8 mouse cellular contexts compared by ENCODE assay signal in the genomic region with DNA sequence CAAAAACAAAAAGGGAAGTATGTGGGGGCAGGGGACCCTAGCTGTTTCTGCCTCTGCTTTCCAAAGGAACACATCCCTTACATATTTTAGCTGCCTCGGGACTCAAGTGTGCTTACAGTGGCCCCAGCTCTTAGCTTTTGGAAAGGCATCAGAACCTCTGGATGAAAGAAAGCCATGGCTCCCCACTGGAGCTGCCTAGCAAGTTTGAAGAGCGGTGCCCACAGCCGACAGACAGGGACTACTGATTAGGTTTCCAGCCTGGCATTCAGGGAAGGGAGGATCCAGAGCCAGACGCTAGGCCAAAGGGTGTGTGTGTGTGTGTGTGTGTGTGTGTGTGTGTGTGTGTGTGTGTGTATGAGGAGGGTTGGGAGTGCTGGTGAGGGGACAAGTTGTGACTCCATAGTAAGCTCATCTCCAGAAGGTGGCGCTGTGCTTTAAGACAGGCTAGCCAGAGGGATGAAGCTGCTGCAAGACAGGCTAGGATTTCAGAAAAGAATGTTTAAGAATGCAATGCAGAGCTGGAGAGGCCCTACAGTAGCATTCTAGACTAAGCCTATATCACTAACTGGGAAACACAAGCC.
DNase-seq lines count a peak whose midpoint lies in the region; ATAC-seq and TF ChIP-seq lines count a peak whose summit lies in the region.

No protein-coding gene starts in this region.

- peak; percentile 71 for DNase-seq in CH12.LX (ENCODE audit: extremely low read depth)
- DNase-seq in brain, embryonic 18.5 days (ENCODE audit: low read depth, low spot score) = peak; percentile 79
- DNase-seq in fat pad, adult 2 months (ENCODE audit: extremely low read depth, low read depth, low spot score) = peak; percentile 5
- DNase-seq in kidney, postnatal 25 days = peak; percentile 83 to 94
- peak; percentile 61 for DNase-seq in testis, postnatal 14 days (ENCODE audit: low spot score)

- no peak overlapping the region for H3K9ac ChIP-seq in CH12.LX (ENCODE audit: insufficient read depth, low read depth)
- H3K9ac ChIP-seq in heart, embryonic 16.5 days (ENCODE audit: low read length) = no peak overlapping the region
- H3K9ac ChIP-seq in liver, embryonic 12.5 days = no peak overlapping the region
- no peak overlapping the region for H3K9ac ChIP-seq in neural tube, embryonic 13.5 days

- dilution Hi-C loops in CH12.LX (cut with MboI; ENCODE audit: extremely low pct_ligation_motif_present, extremely low pct_unique_long_range_greater_than_20kb, low sequenced_read_pairs) = no loop called here

- in situ Hi-C loops in CH12.LX (cut with MboI; ENCODE audit: low pct_ligation_motif_present, low pct_unique_long_range_greater_than_20kb, low sequenced_read_pairs) = no loop called here

- H3K4me2 ChIP-seq in CH12.LX (ENCODE audit: insufficient read depth, low read depth, poor library complexity, severe bottlenecking) = no peak overlapping the region
- H3K4me2 ChIP-seq in heart, embryonic 16.5 days (ENCODE audit: low read depth, low read length) = no peak overlapping the region
- H3K4me2 ChIP-seq in liver, embryonic 12.5 days = no peak overlapping the region
- H3K4me2 ChIP-seq in neural tube, embryonic 13.5 days = no peak overlapping the region

- H3K27ac ChIP-seq in CH12.LX (ENCODE audit: insufficient read depth, low read depth) = no peak overlapping the region
- no peak overlapping the region for H3K27ac ChIP-seq in heart, embryonic 16.5 days (ENCODE audit: low read length)
- no peak overlapping the region for H3K27ac ChIP-seq in liver, embryonic 12.5 days
- H3K27ac ChIP-seq in neural tube, embryonic 13.5 days (replicated peaks) = no peak overlapping the region

- no peak overlapping the region for H3K4me3 ChIP-seq in CH12.LX (replicated peaks in 1 of 3; ENCODE audit: low read depth in 2 of 3, low read length in 2 of 3, poor library complexity in 1 of 3)
- no peak overlapping the region for H3K4me3 ChIP-seq in heart, embryonic 16.5 days (ENCODE audit: low read length)
- no peak overlapping the region for H3K4me3 ChIP-seq in liver, embryonic 12.5 days
- no peak overlapping the region for H3K4me3 ChIP-seq in neural tube, embryonic 13.5 days

- ATAC-seq in heart, embryonic 16.5 days (replicated peaks; ENCODE audit: extremely low read depth, insufficient read depth, low FRiP score) = peak; percentile 67
- ATAC-seq in liver, embryonic 12.5 days = 0 out of 2 replicates have a peak, but pooled peaks have one; percentile 46
- ATAC-seq in neural tube, embryonic 13.5 days (ENCODE audit: low read depth) = peak; percentile 75

- peak; percentile 27 to 64 for TF ChIP-seq CTCF in CH12.LX (conservative IDR thresholded peaks at IDR 0.05 in 1 of 2, IDR thresholded peaks at IDR 0.05 in 1 of 2; ENCODE audit: low read depth in 2 of 2, low read length in 2 of 2)

- WGBS in heart, embryonic 16.5 days = 13% methylated on average over 5 of the region's 5 CpGs
- WGBS in liver, embryonic 12.5 days (ENCODE audit: insufficient replicate concordance) = 28% methylated on average over 5 of the region's 5 CpGs
- 17% methylated on average over 5 of the region's 5 CpGs for WGBS in neural tube, embryonic 13.5 days

- H3K36me3 ChIP-seq in CH12.LX (replicated peaks in 1 of 2; ENCODE audit: control insufficient read depth in 1 of 2, insufficient read depth in 1 of 2, low read length in 1 of 2) = no peaks in the 10 kb centered on the region
- H3K36me3 ChIP-seq in heart, embryonic 16.5 days (ENCODE audit: control insufficient read depth, insufficient read depth) = no peaks in the 10 kb centered on the region
- H3K36me3 ChIP-seq in liver, embryonic 12.5 days = no peaks in the 10 kb centered on the region
- H3K36me3 ChIP-seq in neural tube, embryonic 13.5 days = no peaks in the 10 kb centered on the region

- no peaks in the 10 kb centered on the region for H3K27me3 ChIP-seq in CH12.LX (replicated peaks)
- H3K27me3 ChIP-seq in heart, embryonic 16.5 days (ENCODE audit: control insufficient read depth, insufficient read depth, low read length) = no peaks in the 10 kb centered on the region
- H3K27me3 ChIP-seq in liver, embryonic 12.5 days (replicated peaks) = no peaks in the 10 kb centered on the region
- H3K27me3 ChIP-seq in neural tube, embryonic 13.5 days = no peaks in the 10 kb centered on the region

- no peaks in the 10 kb centered on the region for H3K79me2 ChIP-seq in CH12.LX (replicated peaks; ENCODE audit: control insufficient read depth, extremely low read depth, insufficient read depth, poor library complexity, severe bottlenecking)

- TF ChIP-seq RAD21 in CH12.LX (IDR thresholded peaks at IDR 0.05; ENCODE audit: low read depth, low read length) = peak; percentile 57

- no peak for TF ChIP-seq POLR2A in CH12.LX (IDR thresholded peaks at IDR 0.05; ENCODE audit: low read depth, low read length)

- H3K4me1 ChIP-seq in CH12.LX (ENCODE audit: control insufficient read depth in 1 of 2, insufficient read depth in 2 of 2) = no peaks in the 10 kb centered on the region
- H3K4me1 ChIP-seq in heart, embryonic 16.5 days (ENCODE audit: control insufficient read depth, insufficient read depth, low read length) = peaks cover 6% of the 10 kb centered on the region
- 0 out of 2 replicates have a peak, but pooled peaks cover 7% of the 10 kb centered on the region for H3K4me1 ChIP-seq in liver, embryonic 12.5 days
- peaks cover 23% of the 10 kb centered on the region; the same call in 1 of the 2 replicates for H3K4me1 ChIP-seq in neural tube, embryonic 13.5 days (replicated peaks)

- H3K9me3 ChIP-seq in CH12.LX (replicated peaks; ENCODE audit: low read length) = no peaks in the 10 kb centered on the region
- no peaks in the 10 kb centered on the region for H3K9me3 ChIP-seq in heart, embryonic 16.5 days (replicated peaks; ENCODE audit: control insufficient read depth, low read length)
- H3K9me3 ChIP-seq in liver, embryonic 12.5 days (replicated peaks) = no peaks in the 10 kb centered on the region
- H3K9me3 ChIP-seq in neural tube, embryonic 13.5 days = no peaks in the 10 kb centered on the region

- TF ChIP-seq EP300 in CH12.LX (IDR thresholded peaks at IDR 0.05; ENCODE audit: low read length) = no peak

TF ChIP-seq in CH12.LX, 34 proteins besides CTCF, POLR2A, EP300 and RAD21:
- TF ChIP-seq SMC3 (IDR thresholded peaks at IDR 0.05; ENCODE audit: low read depth, low read length) = peak; percentile 67
- no peak for TF ChIP-seq TCF12 (IDR thresholded peaks at IDR 0.05; ENCODE audit: low read depth, low read length)
TF ChIP-seq in CH12.LX: peak in this region for 1.

Comparison
In these comparisons a context has a peak if more than half of its experiments do, and no peak if none do; other contexts are left out.
1. DNase-seq: peak in every context shown above with its lines; median percentile 88 in kidney, postnatal 25 days; 79 in brain, embryonic 18.5 days; 71 in CH12.LX; 61 in testis, postnatal 14 days; 5 in fat pad, adult 2 months.